Mouse (Mus musculus) heart, embryonic 16.5 days (tissue): Measurements from ENCODE around the gene Slc44a1. TPM values are rescaled to one million over a fixed set of nuclear protein-coding genes. Genes with fewer than 3 reads are reported as not detected.

Source experiments
- ATAC-seq: fragments of 200-750 bp; cut with Nextera tagmentation; replicated peaks from 2 replicates; pipeline ENCODE4 v1.8.0; 2017; ENCODE audit warnings: moderate number of reproducible peaks; ENCODE audit not compliant: insufficient read depth, low FRiP score; ENCODE audit errors: extremely low read depth
- H3K27ac ChIP-seq: fragments of 300-500 bp; sonication (generic); 2 replicates; pipeline ENCODE4 v1.5.1; 2014; ENCODE audit warnings: mild to moderate bottlenecking, low read length, control low read depth, moderate library complexity
- H3K27me3 ChIP-seq: fragments of 300-500 bp; sonication (generic); 2 replicates; pipeline ENCODE4 v1.6.1; 2014; ENCODE audit warnings: low read length, mixed read lengths; ENCODE audit not compliant: control insufficient read depth, insufficient read depth
- H3K36me3 ChIP-seq: fragments of 300-500 bp; sonication (generic); 2 replicates; pipeline ENCODE4 v1.6.1; 2014; ENCODE audit not compliant: control insufficient read depth, insufficient read depth
- H3K4me1 ChIP-seq: fragments of 300-500 bp; sonication (generic); 2 replicates; pipeline ENCODE4 v1.6.1; 2014; ENCODE audit warnings: low read length, mixed read lengths; ENCODE audit not compliant: control insufficient read depth, insufficient read depth
- H3K4me2 ChIP-seq: fragments of 300-500 bp; sonication (generic); 2 replicates; pipeline ENCODE4 v1.6.1; 2014; ENCODE audit warnings: low read depth, mild to moderate bottlenecking, control low read depth, low read length
- H3K4me3 ChIP-seq: fragments of 300-500 bp; sonication (generic); 2 replicates; pipeline ENCODE4 v1.5.1; 2014; ENCODE audit warnings: mild to moderate bottlenecking, control low read depth, low read length
- H3K9ac ChIP-seq: fragments of 300-500 bp; sonication (generic); 2 replicates; pipeline ENCODE4 v1.6.1; 2014; ENCODE audit warnings: low read length, control low read depth
- H3K9me3 ChIP-seq: fragments of 300-500 bp; sonication (generic); replicated peaks from 2 replicates; pipeline ENCODE4 v1.6.1; 2016; ENCODE audit warnings: low read length; ENCODE audit not compliant: control insufficient read depth
- WGBS: fragments of 180-500 bp; shearing (Covaris S2); extraction: QIAGEN DNeasy Blood & Tissue Kit; methylation state at CpG from one replicate; pipeline ENCODE4 v1.1.7; 2014; 5-methylcytosine and 5-hydroxymethylcytosine counted together
- polyA plus RNA-seq: library from polyadenylated mRNA; unstranded; fragments of >200 nt; fragmentation: Nextera tagmentation; extraction: Ambion mirVana; gene quantifications from 2 replicates; pipeline ENCODE4 v1.2.1, GENCODE M21; 2015

The Slc44a1 gene
- polyA plus RNA-seq, 1 experiment from 2014 or later, result 15.4 TPM

GRCm38 (mm10) chr4:53406866-53407265 lies 33.3 kb upstream of the Slc44a1 start:
- Histone ChIP-seq H3K36me3 (no peaks in the 10 kb centered on the region), H3K4me2 (no peak overlapping the region), H3K9me3 (no peaks in the 10 kb centered on the region), H3K9ac (no peak overlapping the region), H3K27me3 (no peaks in the 10 kb centered on the region), H3K4me3 (no peak overlapping the region), H3K27ac (no peak overlapping the region), H3K4me1 (peaks cover under 1% of the 10 kb centered on the region; the same call in 1 of the 2 replicates)
- ATAC-seq, result no peak

- H3K4me3 ChIP-seq, result no peak overlapping the region
- H3K27ac ChIP-seq, result no peak overlapping the region
- H3K9ac ChIP-seq, result no peak overlapping the region
- no peak for ATAC-seq
- no peak overlapping the region for H3K4me2 ChIP-seq
- no peaks in the 10 kb centered on the region for H3K36me3 ChIP-seq
- WGBS, result 76% methylated on average over 8 of the region's 8 CpGs
- no peaks in the 10 kb centered on the region for H3K27me3 ChIP-seq
- peaks cover 5% of the 10 kb centered on the region; the same call in 1 of the 2 replicates for H3K4me1 ChIP-seq
- H3K9me3 ChIP-seq, result no peaks in the 10 kb centered on the region
Observed at GRCm38 (mm10) chr4:53408821-53409220, 31.4 kb upstream of the Slc44a1 start.

- no peak overlapping the region for H3K4me3 ChIP-seq
- H3K4me1 ChIP-seq, result peaks cover 5% of the 10 kb centered on the region; the same call in 1 of the 2 replicates
- no peak overlapping the region for H3K27ac ChIP-seq
- 28% methylated on average over 5 of the region's 5 CpGs for WGBS
- no peak overlapping the region for H3K9ac ChIP-seq
- no peaks in the 10 kb centered on the region for H3K9me3 ChIP-seq
- no peaks in the 10 kb centered on the region for H3K36me3 ChIP-seq
- H3K4me2 ChIP-seq, result no peak overlapping the region
- no peaks in the 10 kb centered on the region for H3K27me3 ChIP-seq
- no peak for ATAC-seq
Observed at GRCm38 (mm10) chr4:53409526-53410085, 30.6 kb upstream of the Slc44a1 start.

- Histone ChIP-seq H3K4me1 (peaks cover 5% of the 10 kb centered on the region; the same call in 1 of the 2 replicates), H3K27ac (no peak overlapping the region), H3K36me3 (no peaks in the 10 kb centered on the region), H3K27me3 (no peaks in the 10 kb centered on the region), H3K9ac (no peak overlapping the region), H3K9me3 (no peaks in the 10 kb centered on the region), H3K4me2 (no peak overlapping the region), H3K4me3 (no peak overlapping the region)
- ATAC-seq, result no peak
- 81% methylated on average over 5 of the region's 5 CpGs for WGBS
Observed at GRCm38 (mm10) chr4:53410752-53411151, 29.5 kb upstream of the Slc44a1 start.

- no peak overlapping the region for H3K9ac ChIP-seq
- H3K4me2 ChIP-seq, result no peak overlapping the region
- H3K9me3 ChIP-seq, result no peaks in the 10 kb centered on the region
- no peak for ATAC-seq
- no peak overlapping the region for H3K27ac ChIP-seq
- H3K27me3 ChIP-seq, result no peaks in the 10 kb centered on the region
- H3K36me3 ChIP-seq, result no peaks in the 10 kb centered on the region
- no peak overlapping the region for H3K4me3 ChIP-seq
- WGBS, result 53% methylated on average over 9 of the region's 9 CpGs
- H3K4me1 ChIP-seq, result peaks cover 5% of the 10 kb centered on the region; the same call in 1 of the 2 replicates
Observed at GRCm38 (mm10) chr4:53411958-53412870, 28.0 kb upstream of the Slc44a1 start.

- Histone ChIP-seq H3K27me3 (no peaks in the 10 kb centered on the region), H3K4me2 (no peak overlapping the region), H3K4me1 (peaks cover 5% of the 10 kb centered on the region; the same call in 1 of the 2 replicates), H3K36me3 (no peaks in the 10 kb centered on the region), H3K9me3 (no peaks in the 10 kb centered on the region), H3K27ac (no peak overlapping the region), H3K4me3 (no peak overlapping the region), H3K9ac (no peak overlapping the region)
- WGBS, result 81% methylated on average over 6 of the region's 6 CpGs
- no peak for ATAC-seq
Observed at GRCm38 (mm10) chr4:53412991-53413390, 27.2 kb upstream of the Slc44a1 start.

- Histone ChIP-seq H3K9me3 (no peaks in the 10 kb centered on the region), H3K36me3 (no peaks in the 10 kb centered on the region), H3K27me3 (no peaks in the 10 kb centered on the region), H3K4me3 (no peak overlapping the region), H3K9ac (no peak overlapping the region), H3K4me1 (peaks cover 5% of the 10 kb centered on the region; the same call in 1 of the 2 replicates), H3K4me2 (no peak overlapping the region), H3K27ac (no peak overlapping the region)
- 72% methylated on average over 9 of the region's 9 CpGs for WGBS
- ATAC-seq, result no peak
Observed at GRCm38 (mm10) chr4:53414031-53414797, 26.0 kb upstream of the Slc44a1 start.

- Histone ChIP-seq H3K36me3 (no peaks in the 10 kb centered on the region), H3K27me3 (no peaks in the 10 kb centered on the region), H3K27ac (peak overlapping the region; percentile 78), H3K9ac (no peak overlapping the region), H3K4me1 (peaks cover 5% of the 10 kb centered on the region; the same call in 1 of the 2 replicates), H3K4me2 (no peak overlapping the region), H3K9me3 (no peaks in the 10 kb centered on the region), H3K4me3 (no peak overlapping the region)
- 59% methylated on average over 9 of the region's 10 CpGs for WGBS
- ATAC-seq, result peak; percentile 60
Observed at GRCm38 (mm10) chr4:53415873-53416637, 24.2 kb upstream of the Slc44a1 start.
